Mouse (Mus musculus) megakaryocyte progenitor cell, adult 5-6 weeks (primary cell): Measurements from ENCODE around the gene Pop7. TPM values are rescaled to one million over a fixed set of nuclear protein-coding genes. Genes with fewer than 3 reads are reported as not detected.

Experiments used
- ATAC-seq: replicated peaks from 2 replicates; pipeline ENCODE4 v1.8.0; 2016; ENCODE audit warnings: mild to moderate bottlenecking, moderate TSS enrichment, inconsistent platforms; ENCODE audit not compliant: poor library complexity
- total RNA-seq, 2 experiments: library from RNA; stranded (forward) in 1 of 2; stranded (reverse) in 1 of 2; fragments of 157-497, 149-512 nt in 1 of 2; fragments of 200-1000 nt in 1 of 2; gene quantifications; 2 replicates each; pipeline versions ENCODE4 v1.2.3 to v1.2.4; 2015 to 2017

The Pop7 gene
- total RNA-seq, 2 experiments from 2014 or later = 29.2 to 31.9 TPM

DNA sequence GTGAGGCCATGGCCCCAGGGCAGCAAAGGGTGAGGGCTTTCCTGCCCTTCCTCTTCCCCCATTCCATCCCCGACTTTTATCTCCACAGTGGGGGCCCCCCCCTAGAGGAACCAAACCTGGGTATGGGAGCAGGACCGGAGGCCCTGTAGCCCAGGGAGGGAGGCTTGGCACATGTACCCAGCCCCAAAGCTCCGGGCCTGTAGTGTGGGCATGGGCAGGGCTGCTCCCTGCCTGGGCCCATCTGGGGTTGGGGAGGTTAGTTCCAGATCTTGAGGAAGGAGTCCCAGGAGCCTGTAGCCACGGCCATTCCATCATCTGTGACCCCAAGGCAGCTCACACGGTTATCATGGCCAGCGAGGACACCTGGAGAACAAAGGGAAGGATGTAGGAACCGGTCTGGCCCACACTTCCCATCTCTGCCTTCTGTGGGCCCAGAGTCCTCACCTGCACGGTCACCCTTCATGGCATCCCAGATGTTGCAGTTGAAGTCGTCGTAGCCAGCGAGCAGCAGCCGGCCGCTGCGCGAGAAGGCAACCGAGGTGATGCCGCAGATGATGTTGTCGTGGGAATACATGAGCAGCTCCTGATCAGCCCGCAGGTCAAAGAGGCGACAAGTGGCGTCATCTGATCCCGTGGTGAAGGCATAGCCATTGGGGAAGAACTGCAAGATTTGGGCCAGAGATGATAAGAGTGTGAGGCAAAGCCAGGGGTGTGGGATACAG is 26.1 kb upstream of the Pop7 start:
- no peak for ATAC-seq

DNA sequence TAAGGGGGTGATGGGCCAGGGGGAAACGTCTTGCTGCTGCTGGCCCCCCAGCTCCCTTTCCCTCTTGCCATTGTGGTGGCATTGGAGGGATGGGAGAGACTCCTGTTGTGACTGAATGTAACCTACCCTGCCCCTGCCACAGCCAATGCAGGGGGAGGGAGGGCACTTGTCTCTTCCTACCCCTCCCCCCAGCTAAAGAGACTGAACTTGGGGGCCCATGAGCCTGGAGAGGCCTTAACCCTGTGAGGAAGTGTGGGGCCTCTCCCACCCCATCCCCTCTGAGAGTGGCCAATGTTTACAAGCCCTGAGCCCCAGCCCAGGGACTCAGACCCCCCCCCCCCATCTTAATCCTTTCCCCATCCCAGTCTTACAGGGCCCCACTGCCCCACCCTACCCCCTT is 25.1 kb upstream of the Pop7 start:
- no peak for ATAC-seq

DNA sequence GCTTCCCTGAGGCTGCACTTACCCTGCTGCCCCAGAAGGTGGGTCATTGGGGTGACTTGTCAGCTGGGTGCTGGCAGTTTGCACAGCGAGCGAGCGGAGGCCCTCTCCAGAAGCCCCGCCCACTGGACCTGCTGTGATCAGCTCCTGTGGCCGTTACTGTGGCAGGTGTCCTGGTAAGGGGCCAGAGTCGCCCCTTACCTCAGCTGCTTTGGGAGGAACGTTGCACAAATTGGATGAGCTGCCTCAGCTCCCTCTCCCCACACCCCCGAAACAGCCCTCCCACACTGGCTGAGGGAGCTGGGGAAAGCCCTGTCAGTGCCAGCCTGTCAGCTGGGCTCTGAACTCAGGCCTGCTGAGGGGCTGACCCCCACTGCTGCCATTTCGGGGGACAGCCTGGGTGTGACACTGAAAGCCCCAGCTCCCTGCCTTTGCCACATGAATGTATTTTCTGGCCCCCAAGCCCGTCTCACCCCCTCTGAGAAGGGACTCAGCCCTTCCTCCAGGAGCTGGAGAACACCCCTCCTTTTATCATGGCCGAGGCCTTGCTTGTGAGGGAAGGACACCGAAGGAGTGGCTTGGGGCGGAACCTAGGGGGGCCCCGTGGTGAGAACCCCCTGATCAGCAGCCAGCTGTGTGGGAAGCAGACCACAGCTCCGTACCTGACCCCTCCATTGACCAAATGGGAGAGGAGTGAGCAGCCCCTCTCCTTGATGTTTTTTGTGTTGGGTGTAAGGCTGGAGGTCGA is 24.0 kb upstream of the Pop7 start:
- ATAC-seq = peak; percentile 56

DNA sequence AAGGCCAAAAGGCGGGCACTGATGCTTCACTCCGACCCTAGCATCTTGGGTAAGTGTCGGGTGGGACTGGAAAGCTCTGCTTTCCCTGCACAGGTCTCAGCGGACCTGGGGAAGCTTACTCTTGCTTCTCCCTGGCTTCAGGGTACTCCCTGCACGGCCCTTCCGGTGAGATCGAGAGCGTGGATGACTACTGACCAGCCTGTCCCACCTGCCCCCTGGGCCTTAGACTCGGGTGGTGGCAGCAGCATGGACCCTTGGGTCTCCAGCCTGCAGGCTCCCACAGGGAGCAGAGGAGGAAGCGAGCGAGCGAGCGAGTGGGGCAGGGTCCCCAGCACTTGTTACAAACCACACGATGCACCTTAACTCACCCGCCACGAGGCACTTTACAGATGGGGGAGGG is 23.2 kb upstream of the Pop7 start:
- no peak for ATAC-seq

DNA sequence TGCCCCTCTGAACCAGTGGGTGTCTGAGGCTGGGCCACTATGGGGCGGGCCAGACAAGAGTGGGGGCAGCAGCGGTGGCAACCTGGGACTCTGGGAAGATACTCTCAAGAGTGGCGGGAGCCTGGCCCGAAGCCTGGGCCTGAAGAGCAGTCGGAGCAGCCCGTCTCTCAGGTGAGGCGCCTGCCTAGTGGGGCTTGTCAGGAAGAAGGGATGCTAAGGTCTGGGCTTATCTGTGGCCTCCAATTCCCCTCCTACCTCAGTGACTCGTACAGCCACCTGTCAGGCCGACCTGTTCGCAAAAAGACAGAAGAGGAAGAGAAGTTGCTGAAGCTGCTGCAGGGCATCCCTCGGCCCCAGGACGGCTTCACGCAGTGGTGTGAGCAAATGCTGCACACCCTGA is 22.4 kb upstream of the Pop7 start:
- no peak for ATAC-seq

DNA sequence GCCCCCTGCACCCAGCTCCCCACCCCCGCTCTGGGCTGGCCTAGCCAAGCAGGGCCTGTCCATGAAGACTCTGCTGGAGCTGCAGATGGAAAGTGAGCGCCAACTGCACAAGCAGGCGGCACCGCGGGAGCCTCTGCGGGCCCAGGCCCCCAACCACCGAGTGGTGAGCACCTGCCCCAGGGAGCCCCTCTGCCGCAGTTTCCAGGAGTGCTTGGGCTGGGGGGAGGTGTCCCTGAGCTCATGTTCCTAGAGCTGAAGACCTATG is 21.9 kb upstream of the Pop7 start:
- no peak for ATAC-seq

DNA sequence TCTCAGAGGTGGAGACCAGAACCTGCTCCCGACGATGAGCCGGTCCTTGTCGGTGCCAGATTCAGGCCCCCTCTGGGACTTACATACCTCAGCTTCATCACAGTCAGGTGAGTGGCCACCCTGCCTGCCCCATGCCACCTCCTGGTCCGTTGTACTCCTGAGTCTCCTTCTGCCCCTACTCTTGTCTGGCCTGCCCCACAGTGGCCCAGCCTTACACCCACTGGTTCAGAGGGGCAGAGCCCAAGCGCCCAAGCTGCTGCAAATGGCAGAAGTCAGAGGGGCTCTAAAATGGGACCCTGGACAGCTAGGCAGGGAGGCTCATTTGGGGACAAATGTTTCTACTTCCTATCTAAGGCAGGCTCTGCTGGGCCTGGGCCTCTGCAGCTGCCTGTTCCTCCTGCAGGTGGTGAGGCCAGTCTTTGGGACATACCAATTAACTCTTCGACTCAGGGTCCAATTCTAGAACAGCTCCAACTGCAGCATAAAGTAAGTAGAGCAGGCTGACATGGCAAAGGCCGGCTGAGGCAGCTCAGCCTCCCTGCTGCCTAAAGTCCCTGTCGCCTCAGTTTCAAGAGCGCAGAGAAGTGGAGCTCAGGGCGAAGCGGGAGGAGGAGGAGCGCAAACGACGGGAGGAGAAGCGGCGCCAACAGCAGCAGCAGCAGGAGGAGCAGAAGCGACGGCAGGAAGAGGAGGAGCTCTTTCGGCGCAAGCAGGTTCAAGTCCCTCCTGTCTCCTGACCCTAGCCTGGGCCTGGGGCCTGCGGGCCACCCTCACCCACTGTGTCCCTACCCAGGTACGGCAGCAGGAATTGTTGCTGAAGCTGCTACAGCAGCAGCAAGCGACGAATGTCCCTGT is 21.3 kb upstream of the Pop7 start:
- ATAC-seq = no peak

DNA sequence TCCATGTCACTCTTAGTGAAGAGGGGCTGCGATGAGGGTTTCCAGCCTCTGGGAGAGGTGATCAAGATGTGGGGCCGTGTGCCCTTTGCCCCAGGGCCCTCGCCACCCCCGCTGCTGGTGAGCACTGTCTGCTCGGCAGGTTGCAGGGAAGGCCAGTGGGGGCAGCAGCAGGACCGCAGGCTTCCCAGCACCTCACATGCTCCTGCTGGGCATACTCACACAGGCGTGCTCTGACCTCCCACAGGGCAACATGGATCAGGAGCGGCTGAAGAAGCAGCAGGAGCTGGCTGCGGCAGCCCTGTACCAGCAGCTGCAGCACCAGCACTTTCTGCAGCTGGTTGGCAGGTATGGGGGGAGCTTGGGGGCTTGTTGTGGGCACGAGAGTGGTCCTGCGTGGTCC is 20.4 kb upstream of the Pop7 start:
- no peak for ATAC-seq

DNA sequence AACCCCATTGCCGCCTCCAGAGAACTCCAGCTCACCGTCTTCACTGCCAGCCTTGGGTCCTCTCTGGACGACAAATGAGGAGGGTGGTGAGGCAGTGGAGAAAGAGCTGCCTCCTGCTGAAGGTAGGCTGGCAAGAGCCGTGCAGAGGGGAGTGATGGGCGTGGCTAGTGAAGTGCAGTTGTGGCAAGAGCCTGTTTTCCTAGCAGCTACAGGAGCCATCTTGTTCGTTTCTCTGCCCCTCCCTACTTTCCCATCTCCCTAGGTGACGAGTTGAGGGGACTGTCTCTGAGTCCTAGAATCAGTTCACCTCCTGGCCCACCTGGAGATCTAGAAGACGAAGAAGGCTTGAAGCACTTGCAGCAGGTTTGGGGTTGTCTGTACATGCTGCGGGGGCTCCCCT is 19.5 kb upstream of the Pop7 start:
- ATAC-seq = no peak

DNA sequence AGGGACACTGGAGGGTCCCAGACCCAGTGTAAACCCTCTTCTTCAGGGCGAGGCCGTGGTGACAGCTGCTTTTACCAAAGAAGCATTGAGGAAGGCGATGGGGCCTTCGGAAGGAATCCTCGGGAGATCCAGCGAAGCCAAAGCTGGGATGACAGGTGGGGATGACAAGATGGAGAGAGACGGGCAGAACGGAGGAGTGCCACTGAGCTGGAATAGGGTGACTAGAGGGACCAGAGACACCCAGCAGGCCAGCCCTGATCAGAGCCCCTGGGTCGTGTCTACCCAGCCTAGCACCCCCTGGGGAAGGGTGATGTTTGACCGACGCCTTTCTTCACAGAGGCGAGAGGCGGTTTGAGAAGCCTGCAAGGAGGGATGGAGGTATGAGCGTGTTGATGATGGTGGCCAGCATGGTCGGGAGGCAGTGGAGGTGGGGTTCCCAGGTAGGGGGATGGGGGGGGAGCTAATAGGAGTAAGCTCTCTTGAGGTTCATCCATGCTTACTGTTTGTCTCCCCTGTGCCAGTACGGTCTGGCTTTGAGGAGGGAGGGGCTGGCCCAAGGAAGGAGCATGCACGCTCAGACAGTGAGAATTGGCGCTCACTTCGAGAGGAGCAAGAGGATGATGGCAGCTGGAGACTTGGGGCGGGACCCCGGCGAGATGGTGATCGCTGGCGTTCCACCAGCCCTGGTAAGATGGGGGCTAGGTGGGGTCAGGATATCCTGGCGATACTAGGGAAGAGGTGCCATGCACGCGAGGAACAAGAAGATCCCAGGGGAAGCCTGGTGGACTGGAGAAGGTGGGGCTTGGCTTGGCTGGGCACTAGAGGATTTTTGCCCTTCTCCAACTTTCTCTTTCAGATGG is 17.6 kb upstream of the Pop7 start:
- no peak for ATAC-seq

DNA sequence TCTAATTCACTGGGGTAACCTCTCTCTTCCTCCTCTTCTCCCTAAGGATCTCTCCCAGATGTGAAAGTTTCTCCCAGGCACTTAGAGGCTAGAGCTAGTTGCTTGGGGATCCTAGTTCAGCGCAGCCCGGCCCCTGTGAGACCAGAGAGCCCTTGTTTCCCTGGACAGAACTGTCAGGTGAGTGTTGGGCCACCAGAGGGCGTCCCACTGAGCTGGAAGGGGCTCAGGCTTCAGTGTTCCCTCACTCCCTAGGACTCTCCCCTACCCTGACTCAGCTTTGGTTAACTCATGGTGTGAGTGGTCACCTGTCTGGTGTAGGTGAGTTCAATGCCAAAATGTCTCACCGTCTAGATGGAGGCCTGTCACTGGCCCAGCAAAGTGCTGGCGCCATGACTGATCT is 16.1 kb upstream of the Pop7 start, which contains the start of gene Gigyf1:
Gene Gigyf1 (plus strand): TSS at position 113 of the 400 bp plus-strand sequence.
- peak; percentile 76 for ATAC-seq

DNA sequence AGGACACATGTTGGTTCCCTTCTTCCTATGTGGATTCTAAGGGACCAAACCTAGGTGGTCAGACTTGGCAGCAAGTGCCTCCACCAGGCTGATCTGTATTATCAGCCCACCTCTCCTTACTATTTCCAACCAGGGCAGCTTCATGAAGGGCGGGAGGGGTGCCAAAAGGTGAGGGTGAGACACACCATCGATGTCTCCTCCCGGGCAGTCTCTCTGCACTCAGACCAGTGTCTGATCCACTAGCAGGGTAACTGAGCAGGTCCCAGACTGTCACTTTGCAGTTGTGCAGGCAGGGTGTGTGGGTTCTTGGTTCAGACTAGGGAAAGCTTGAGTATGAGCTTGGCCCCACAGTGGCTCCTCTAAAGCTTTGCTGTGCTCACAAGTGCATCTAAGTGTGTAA is 12.5 kb upstream of the Pop7 start:
- no peak for ATAC-seq

DNA sequence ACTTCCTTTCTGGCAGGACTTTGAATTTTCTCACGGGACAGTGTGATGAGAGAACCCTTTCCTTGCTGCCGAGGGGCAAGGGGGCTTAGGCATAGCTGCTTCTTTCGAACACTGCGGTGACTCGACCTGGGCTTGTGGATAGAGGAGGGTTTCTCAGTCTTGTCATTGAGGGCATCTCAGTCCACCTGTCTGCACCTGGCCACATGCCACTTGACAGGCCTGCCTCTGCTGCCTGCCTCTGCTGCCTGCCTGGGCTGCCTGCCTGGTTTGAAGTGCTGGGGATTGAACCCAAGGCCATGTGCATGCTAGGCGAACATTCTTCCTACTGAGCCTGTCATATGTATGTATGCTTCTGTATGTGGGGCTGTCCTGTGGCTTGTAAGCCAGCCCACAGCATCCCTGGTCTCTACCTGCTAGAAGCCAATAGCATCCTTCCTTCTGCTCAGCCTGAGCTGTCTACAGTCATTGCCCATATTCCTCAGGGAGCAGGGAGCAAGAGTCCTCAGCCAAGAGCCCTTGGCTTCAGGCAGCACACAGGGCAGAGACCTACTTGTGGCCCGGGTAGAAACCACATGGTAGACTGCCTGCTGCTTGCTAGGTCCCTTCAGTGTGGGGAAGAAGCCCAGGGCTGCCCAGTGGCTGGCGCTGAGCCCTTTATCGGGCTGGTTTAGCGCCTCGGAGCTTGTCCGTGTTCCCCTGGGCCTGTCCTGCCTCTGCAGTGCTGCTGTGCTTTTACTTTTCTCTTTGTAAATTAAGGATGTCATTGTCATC is 11.8 kb upstream of the Pop7 start:
- no peak for ATAC-seq

DNA sequence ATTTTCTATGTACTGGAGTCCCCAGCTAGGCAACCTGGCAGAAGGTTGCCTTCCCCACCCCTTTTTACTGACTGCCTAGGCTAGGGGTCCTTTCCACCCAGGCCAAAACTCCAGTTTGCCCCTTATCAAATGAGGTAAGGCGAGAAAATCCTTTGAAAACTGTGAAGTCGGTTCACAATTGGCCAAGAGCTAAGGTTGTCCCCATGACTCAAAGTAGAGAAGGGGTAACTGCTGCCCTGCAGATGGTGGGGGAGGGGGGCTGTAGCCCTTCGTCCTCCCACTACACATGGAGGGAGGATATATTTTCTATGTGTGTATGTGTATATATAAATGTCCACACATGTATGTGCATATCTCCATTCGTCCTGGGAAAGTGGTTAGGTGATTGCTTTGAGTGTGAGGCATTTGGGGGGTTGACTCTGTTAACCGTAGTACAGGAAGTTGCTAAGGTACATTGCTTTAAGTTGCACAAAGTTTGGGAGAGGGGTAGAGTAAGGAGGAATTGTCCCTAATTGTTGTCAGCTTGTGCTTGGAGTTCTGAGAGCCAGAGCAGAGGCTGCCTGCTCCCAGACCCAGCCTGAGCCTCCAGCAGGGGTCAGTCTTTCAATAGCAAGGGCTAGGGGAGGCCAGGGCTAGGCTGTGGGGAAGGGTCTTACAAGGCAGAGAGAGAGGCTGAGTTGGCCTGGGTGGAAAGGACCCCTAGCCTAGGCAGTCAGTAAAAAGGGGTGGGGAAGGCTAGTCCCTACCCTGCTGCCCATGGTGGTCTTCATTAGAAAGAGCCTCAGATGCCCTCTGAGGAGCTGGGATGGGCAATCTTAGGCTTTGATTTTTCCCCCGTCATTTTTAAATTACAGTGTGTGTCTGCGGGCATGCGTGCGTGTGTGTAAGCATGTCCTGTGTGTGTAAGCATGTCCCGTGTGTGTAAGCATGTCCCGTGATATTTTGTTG is 10.8 kb upstream of the Pop7 start:
- ATAC-seq = peak; percentile 39; the same call in 1 of the 2 replicates

DNA sequence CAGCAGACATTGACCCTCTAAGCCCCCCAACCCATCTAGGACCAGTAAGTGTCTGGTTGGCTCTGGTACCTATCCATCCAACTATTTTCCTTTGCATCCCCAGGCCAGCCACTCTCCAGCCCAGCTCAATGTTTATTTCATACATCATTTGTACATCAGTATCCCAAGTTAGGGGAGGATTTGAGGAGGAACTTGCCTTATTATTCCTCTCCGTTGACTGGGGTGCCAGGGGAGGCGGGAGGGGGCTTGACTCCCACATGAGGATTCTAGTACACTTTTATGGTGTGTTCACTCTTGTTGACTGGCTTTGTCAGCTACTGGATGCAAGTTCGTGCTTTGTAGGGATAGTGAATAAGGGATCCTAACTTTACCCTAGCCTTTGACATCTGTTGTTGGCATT is 9.4 kb upstream of the Pop7 start:
- no peak for ATAC-seq

DNA sequence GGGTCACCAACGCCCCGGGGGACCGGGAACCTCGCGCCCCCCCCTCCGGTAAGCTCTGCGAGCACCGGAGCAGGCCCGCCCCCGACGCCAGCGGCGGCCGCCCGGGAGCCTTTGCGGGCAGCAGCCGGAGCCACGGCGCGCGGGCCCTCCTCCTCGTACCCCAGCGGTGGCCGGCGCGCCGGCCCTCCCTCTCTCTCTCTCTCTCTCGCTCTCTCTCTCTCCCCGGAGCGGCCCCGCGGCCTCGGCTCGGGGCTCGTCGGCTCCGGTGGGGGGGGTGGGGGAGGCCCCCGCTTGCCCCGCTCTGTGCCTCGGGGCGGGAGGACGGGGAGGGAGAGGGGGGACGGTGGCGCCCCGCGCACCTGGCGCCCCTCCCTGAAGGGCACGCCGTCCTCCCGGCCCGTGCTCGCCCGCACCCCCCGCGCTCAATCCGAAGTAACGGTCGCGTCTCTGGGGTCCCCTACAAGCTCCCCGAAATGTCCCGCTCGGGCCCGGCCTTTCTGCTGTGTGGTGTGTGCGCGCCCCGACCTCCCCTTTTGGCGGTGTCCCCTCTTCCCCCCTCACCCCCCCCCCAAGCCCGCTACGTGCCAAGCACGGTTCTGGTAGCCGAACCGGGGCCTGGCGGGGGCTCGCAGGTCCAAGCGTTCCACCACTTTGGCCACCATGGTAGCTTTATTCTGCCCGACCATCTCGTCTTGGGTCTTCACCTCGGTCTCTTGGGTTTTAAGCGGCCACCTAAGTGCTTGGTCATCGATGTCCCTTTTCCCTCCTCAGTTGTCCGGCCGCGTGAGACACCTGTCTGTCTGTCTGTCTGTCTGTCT is 8.5 kb upstream of the Pop7 start:
- peak; percentile 29 for ATAC-seq

DNA sequence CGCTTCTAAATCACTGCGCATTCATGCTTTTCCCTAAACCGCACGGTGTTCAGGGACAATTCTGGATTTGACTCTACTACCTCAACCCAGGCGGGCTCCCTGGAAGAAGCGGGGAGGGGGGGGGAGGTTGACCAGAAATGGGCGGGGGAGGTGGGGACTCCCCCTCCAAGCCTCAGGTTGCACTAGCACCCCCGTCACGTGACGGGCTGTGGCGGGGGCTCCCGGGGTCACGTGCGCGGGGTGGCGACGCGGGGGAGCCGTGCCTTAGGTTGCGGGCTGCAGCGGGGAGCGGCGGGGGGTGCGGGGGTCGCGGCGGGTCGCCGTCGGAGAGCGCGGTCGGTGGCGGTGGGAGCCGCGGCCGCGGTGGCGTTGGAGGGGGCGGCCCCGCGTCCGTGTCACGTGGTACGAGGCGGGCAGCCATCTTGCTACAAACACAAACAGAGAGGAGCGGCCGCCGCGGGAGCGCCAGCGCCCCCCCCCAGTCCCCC is 7.7 kb upstream of the Pop7 start:
- peak; percentile 65 for ATAC-seq

DNA sequence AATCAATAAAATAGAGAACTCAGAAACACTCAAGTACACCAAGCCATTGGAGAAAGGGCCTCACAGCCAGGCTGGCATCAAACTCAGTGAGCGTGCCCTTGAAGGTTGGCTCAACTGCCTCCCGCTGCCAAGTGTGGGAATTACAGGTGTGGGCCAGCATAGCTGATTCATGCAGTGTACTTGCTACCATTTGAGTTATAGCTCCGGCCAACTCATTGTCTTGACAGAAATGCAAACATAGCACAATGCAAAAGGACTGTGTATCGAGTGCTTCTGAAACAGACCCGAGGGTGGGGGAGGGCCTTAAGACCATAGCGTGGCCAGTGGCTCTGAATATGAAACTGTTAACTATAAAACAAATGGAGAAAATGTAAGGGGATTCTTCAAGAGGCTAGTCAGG is 1.7 kb upstream of the Pop7 start:
- no peak for ATAC-seq
